Mouse (Mus musculus): ENCODE measurements around the gene Cma2.
"Not testable (repeated sequence)": the region's sequence is repeated elsewhere in the genome, so short reads cannot be mapped to it uniquely, and the experiment has no call there.

Gene Cma2

DNA sequence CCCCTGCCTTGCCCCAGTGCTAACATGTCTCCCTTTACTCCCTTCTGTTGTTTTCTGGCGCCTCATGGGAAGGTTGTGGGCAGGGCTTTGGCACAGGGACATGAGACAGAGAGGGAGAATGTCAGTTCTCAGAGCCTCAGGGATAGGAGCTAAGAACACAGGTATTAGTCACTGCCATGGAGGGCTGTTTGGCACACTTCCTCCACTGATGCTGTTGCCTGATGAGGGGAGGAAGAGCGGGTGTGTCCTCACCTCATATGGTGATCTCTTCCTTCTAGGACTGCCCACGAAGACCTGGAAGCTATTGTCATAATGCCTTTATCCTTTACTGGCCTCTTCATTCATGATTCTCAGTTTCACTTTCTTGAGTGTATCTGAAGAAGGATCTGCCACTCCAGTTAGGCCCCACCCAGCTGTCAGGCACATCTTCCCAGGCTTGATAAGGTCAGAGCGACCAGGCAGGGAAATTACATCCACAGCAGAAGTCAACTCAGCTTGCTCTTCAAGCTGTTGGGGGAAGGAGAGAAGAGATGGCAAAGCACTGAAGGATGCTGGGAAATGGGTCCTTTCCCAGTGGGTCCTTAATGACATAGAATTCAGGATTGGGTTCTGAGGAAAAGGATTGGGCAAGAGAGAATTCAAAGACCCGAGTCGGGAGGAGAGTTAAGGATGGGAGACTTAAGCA, at the start of gene Cma2:
TSS of gene Cma2 (plus strand) at position 635 of the 685 bp plus-strand sequence.
- in situ Hi-C loops (cut with MboI, MseI), result loop anchor here (10.0 kb wide), 1 partner anchor 986 kb away; the partner anchor contains the start of gene Myh6

GRCm38 (mm10) chr14:55905518-55905917, 45.3 kb upstream of the Cma2 start:
- in situ Hi-C loops (cut with MboI, MseI), result no loop called here

- in situ Hi-C loops (cut with MboI, MseI), result no loop called here
These were observed 37.4 kb upstream of the Cma2 start for GRCm38 (mm10) chr14:55913406-55913805.

DNA sequence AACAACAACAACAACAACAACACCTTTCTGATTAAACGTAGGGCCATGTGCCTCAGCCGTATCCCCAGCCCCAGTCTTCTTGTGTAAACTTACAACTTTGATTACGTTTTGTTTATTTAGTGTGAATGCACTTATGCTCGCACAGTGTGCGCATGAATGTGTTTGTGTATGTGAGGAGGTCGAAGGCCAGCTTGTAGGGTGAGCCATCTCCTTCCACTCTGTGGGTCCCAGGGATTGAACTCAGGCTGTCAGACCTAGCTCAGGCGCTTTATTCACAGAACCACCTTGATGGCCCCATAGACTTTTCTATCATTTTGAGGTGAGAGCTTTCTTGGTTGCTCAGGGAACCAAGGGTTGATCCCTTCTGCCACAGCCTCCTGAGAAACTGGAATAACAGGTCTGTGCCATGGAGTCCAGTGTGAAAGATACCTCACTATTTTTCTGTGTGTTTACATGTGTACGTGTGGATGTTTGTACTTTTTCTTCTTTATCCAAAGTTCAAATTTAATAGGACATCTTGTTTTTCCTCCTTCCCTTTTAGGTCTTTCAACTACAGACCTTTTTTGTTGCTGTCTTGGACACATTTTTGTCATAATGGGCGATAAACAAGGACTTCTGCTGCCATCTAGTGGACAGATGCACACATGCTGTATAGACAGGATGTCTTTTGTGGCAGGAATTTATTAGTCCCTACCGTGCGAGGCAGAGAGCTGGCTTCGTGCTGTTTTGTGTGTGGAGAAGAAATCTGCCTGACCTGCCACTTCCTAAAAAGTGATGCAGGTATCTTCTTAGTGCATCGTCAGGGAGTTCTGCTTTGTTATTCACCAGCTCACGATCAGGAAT, 32.3 kb upstream of the Cma2 start:
- in situ Hi-C loops (cut with MboI, MseI), result no loop called here

DNA sequence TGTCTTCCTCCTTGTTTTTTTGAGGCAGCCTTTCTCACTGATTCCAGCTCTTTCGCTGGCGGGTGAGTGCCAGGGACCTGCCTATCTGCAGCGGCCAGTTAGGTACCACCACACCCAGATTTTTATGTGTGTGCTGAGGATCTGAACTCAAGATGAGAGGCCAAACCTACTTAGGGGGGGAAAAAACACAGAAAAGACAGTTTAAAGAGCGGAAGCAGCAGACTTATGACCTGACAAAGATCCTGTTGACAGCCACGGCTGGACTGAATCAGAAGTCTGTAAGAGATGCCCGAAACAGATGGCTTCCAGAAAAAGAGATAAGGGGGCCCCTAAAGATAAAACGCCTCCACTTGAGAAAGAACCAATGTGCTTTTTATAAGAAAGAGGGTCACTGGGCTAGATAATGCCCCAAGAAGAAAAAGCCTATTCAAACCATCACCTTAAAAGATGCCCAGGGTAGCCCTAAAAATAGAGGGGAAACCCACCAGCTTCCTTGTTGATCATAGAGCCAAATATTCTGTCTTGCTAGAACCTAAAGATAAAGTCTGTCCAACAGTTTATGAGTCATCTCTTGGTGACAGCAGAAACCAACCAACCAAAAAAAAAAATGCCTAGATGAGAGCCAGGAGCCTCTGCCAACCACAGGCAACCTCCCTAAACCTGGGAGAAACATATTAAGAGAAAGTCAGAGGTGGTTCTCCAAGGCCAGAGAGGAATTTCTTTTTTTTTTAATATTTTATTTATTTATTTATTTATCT, 28.1 kb upstream of the Cma2 start:
- in situ Hi-C loops (cut with MboI, MseI), result loop anchor here (5.0 kb wide), 2 partner anchors 50 to 135 kb away; partner anchors contain the start of gene Ripk3

DNA sequence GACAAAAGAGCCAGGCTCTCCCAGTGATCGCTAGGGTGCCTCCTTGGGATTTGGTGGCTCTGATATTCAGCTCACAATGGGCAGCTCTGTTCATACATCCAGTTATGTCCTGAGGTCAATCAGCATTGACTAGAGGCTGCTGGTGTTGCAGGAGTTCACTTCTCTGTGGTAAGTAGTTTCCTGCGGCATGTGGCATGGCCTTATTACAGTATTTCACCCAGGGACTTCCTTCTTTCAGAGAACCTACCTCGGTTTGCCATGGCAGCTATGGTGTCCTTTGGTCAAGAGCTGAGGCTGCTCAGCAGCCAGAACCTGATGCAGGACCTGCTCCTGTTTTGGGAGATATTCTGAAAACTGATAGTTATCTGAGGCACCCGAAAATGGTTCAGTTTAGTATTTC, 23.9 kb upstream of the Cma2 start:
- in situ Hi-C loops (cut with MboI, MseI), result no loop called here

DNA sequence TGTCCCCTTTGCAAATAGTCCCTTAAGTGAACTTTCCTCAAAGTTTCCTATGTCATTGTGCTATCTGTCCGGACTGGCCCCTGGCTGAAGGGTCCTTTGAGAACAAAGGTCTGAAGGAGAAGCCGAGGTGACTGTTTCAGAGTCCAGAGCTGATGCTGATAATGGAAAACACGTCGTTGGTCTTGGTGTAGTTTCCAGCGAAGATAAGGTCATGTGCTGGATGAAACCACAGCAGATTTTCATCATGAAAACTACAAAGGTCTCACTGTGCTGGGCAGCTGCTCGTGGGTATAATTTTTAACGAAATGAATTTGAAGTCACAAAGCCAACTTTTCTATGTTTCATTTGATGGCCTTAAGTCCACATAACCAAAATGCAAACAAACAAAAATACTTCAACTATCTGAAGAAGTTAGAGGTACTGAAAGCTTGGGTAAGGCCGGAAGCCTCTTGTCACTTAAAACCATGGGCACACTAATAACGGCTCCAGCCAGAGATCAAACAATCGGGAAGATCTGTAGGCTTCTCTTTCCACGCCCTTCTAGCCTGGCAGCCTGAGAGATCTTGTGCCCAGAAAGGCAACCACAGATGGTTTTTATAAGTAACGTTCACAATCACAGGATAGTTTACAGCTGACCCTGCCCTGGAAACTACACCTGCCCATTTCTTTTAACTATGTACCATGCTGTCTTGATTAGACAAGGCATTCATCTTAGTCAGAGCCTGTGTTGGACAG, 21.4 kb upstream of the Cma2 start:
- in situ Hi-C loops (cut with MboI, MseI), result no loop called here

- in situ Hi-C loops (cut with MboI, MseI), result loop anchor here (10.0 kb wide), 1 partner anchor 629 kb away; no protein-coding TSS in a partner anchor
These were observed 17.2 kb upstream of the Cma2 start for GRCm38 (mm10) chr14:55933586-55933985.

DNA sequence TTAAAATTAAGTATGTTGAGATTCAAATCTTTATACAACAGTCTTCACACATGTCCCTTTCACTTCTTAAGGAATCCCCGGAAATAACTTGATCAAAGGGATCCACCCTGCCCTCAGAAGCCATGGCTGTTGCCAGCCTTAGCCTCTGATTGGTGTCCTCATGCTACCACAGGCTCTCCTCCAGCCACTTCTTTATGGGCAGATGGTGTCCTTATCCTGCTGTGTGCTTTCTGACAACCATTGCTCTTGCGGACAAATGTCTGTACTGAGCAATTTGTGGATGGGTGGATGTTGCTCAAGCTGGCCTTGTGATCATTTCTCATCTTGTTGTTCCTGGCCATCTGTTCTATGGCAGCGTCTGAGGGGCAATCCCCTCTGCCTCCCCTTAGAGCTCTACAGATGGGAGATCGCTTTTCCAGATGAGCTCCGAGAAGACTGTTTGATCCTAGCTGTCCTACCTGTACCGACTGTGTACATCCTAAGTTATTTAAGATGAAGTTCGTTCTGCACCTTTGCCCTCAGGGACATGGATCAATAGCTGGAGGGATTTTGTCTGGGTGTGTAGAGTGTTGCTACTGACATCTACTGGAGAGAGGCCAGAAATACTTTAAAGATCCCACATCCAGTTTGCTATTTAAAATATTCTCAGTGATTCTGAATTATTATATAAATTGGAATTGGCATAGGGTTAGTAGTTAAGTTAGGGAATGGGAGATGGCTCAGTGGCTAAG, 10.5 kb upstream of the Cma2 start:
- in situ Hi-C loops (cut with MboI, MseI), result no loop called here

- in situ Hi-C loops (cut with MboI, MseI), result no loop called here
These were observed 7.2 kb upstream of the Cma2 start for GRCm38 (mm10) chr14:55943601-55944000.

GRCm38 (mm10) chr14:55944575-55944974, 6.2 kb upstream of the Cma2 start, which contains the start of gene Cma1:
TSS of gene Cma1 (minus strand) at chr14:55944675.
- in situ Hi-C loops (cut with MboI, MseI), result no loop called here

DNA sequence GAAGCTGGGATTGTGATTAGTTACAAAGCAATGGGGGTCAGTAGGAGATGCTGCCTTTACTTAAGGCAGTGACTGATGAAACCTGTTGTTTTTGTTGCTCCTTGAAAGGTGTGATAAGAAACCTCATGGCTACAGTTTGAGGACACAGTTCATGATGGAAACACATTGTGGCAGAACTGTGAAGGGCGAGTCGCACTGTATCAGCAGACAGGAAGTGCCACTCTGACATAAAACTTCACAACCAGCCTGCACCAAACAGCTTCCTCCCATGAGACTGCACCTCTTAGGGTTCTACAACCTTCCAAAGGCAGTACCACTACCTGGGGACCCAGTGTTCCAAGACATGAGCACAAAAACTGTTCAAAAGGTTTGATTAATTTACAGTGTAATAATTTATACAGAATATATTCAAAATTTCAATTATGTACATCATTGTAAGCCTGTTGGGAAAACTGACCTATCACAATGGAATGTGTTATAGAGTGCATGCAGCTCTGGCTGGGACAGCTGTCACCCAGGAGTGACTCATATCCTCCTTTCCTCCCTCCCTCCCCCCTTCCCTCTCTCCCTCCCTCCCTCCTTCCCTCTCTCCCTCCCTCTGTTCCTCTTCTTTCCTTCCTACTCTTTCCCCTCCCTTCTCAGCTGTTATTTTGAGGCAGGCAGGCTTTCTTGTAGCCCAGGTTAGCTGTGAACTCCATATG, 4.4 kb upstream of the Cma2 start:
- in situ Hi-C loops (cut with MboI, MseI), result no loop called here

DNA sequence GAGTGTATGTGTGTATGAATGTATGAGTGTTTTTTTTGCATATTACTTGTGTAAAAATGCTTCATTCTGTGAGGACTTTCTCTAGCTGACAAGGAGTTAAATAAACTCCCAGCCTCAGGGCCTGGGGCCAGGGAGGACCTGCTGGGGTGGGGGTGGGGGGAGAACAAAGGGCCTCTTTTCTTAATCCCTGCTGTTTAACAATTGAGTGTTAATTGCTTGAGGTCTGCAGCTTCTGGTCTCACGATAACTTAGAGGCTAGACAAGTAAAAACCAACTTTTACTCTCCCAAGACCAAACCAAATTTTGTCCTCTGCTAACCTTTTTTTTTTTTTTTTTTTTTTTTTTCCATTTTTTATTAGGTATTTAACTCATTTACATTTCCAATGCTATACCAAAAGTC, 12.5 kb downstream of the Cma2 start:
- in situ Hi-C loops (cut with MboI, MseI), result no loop called here

DNA sequence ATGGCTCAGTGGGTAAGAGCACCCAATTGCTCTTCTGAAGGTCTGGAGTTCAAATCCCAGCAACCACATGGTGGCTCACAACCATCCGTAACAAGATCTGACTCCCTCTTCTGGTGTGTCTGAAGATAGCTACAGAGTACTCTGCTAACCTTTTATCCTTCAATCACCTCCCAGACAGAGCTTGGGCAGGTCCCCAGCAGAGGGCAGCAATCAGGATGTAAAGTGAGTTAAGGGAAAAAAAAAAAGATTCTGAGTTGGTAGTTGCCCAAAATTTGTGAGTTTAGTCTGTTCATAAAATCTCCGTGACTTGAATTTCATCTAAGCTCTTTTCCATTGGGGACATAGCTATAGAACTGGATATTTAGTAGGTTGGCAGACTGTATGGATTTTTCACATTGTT, 13.1 kb downstream of the Cma2 start:
- in situ Hi-C loops (cut with MboI, MseI), result not testable (repeated sequence)

DNA sequence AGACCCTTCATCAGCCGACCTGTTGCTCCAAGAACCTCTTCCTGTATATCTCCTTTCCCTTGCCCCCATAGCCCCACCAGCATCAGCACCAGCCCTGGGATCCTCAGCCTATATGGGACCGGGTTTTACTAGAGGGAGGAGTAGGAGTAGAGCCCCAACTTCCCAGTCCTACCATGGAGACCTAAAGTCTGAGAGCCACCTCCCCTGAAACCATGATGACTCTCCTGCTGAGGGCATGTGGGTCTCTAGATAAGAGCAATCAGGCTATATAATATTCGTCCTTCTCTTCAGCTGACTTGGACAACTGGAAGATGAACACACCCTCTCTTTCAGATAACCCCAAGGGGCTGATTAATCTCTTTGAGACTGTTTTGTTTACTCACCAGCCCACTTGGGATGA, 36.7 kb downstream of the Cma2 start:
- in situ Hi-C loops (cut with MboI, MseI), result not testable (repeated sequence)

- in situ Hi-C loops (cut with MboI, MseI), result loop anchor here (25.0 kb wide), 1 partner anchor 999 kb away; no protein-coding TSS in a partner anchor
These were observed 62.4 kb downstream of the Cma2 start for GRCm38 (mm10) chr14:56013147-56013546.

DNA sequence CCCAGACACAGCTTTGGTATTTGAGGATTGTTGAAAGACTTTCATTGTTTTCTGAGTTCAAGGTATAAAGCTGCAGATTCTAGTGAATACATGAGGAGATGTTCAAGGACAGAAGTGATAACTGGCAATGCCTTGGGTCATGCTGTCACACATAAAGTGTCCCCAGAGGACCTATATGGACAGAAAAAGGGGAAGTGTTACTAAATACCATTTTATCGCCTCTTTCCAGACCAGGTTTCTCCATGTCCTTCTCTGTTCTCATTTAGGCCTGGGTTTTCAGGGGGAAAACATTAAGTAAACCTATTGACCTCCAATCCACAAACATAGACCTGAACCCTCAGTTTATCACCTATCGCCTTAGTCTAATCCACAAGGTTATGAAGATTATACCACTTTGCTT, 63.1 kb downstream of the Cma2 start:
- in situ Hi-C loops (cut with MboI, MseI), result loop anchor here (25.0 kb wide), 1 partner anchor 998 kb away; no protein-coding TSS in a partner anchor

GRCm38 (mm10) chr14:56017671-56018070, 66.9 kb downstream of the Cma2 start, which contains the start of gene Mcpt1:
TSS of gene Mcpt1 (plus strand) at chr14:56017971.
- in situ Hi-C loops (cut with MboI, MseI), result loop anchor here (25.0 kb wide), 1 partner anchor 995 kb away; no protein-coding TSS in a partner anchor

DNA sequence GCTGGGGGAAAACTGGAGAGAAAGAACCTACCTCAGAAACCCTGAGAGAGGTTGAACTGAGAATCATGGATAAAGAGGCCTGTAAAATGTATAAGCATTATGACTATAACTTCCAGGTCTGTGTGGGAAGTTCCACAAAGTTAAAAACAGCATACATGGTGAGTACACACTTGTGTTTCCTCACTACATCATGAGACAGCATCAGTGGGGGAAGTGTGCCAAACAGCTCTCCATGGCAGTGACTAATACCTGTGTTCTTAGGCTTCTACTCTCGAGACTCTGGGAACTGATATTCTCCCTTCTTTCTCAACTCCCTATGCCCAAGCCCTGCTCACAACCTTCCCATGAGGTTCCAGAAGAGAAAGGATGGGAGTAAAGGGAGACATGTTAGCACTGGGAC, 68.7 kb downstream of the Cma2 start:
- in situ Hi-C loops (cut with MboI, MseI), result loop anchor here (25.0 kb wide), 1 partner anchor 993 kb away; no protein-coding TSS in a partner anchor

All from T-helper 1 cell (primary cell).